Mouse (Mus musculus): ENCODE measurements at regions not wholly inside any gene's neighbourhood (a gene's known extent, or its start where the extent isn't known, plus 50 kb on each side); places are given as distances from the start of the nearest gene placed in this dataset.

GRCm38 (mm10) chr4:68284845-68285244, 669.4 kb downstream of the Brinp1 start:
- no peak overlapping the region for H3K4me3 ChIP-seq (replicated peaks)
- no peaks in the 10 kb centered on the region for H3K27me3 ChIP-seq (replicated peaks)
- no peak overlapping the region for H3K27ac ChIP-seq
- H3K9ac ChIP-seq, result no peak overlapping the region
- H3K4me2 ChIP-seq (replicated peaks), result no peak overlapping the region
- no peaks in the 10 kb centered on the region for H3K4me1 ChIP-seq (replicated peaks)
- no peaks in the 10 kb centered on the region for H3K36me3 ChIP-seq
- no peaks in the 10 kb centered on the region for H3K9me3 ChIP-seq
- ATAC-seq, result no peak
- WGBS, result 40% methylated on average over 1 of the region's 1 CpGs

GRCm38 (mm10) chr4:68280903-68281302, 673.3 kb downstream of the Brinp1 start:
- Histone ChIP-seq H3K36me3 (no peaks in the 10 kb centered on the region), H3K9ac (no peak overlapping the region), H3K4me2 (replicated peaks) (no peak overlapping the region), H3K9me3 (no peaks in the 10 kb centered on the region), H3K27me3 (replicated peaks) (no peaks in the 10 kb centered on the region), H3K4me1 (replicated peaks) (no peaks in the 10 kb centered on the region), H3K27ac (no peak overlapping the region), H3K4me3 (replicated peaks) (no peak overlapping the region)
- no peak for ATAC-seq
- 72% methylated on average over 1 of the region's 1 CpGs for whole genome bisulfite sequencing

GRCm38 (mm10) chr4:68275063-68275708, 679.0 kb downstream of the Brinp1 start:
- H3K4me1 ChIP-seq (replicated peaks), result no peaks in the 10 kb centered on the region
- no peaks in the 10 kb centered on the region for H3K36me3 ChIP-seq
- no peak overlapping the region for H3K4me2 ChIP-seq (replicated peaks)
- H3K4me3 ChIP-seq (replicated peaks), result no peak overlapping the region
- no peaks in the 10 kb centered on the region for H3K27me3 ChIP-seq (replicated peaks)
- no peak overlapping the region for H3K27ac ChIP-seq
- H3K9me3 ChIP-seq, result no peaks in the 10 kb centered on the region
- H3K9ac ChIP-seq, result no peak overlapping the region
- no peak for ATAC-seq
- 83% methylated on average over 3 of the region's 3 CpGs for WGBS
